Mouse (Mus musculus): ENCODE measurements around the gene Tpt1. TPM values are rescaled to one million over a fixed set of nuclear protein-coding genes. Genes with fewer than 3 reads are reported as not detected.
"Not testable (repeated sequence)": the region's sequence is repeated elsewhere in the genome, so short reads cannot be mapped to it uniquely, and the experiment has no call there.

Gene Tpt1
- 1,000 to 10,000 TPM; 3,882 to 3,909 TPM for total RNA-seq (2021)
- long read RNA-seq, experiment 1, transcript Tpt1-201 (6 exons, 1,169 nt), result major isoform, 333 of 349 reads
- long read RNA-seq, experiment 1, partial matches to known transcripts, result 5 of 349 reads
- long read RNA-seq, experiment 1, other reads (novel, unspliced or antisense), result 10 of 349 reads
- long read RNA-seq, experiment 2, transcript Tpt1-201 (6 exons, 1,169 nt), result major isoform, 387 of 416 reads
- long read RNA-seq, experiment 2, partial matches to known transcripts, result 9 of 416 reads
- long read RNA-seq, experiment 2, other reads (novel, unspliced or antisense), result 15 of 416 reads

DNA sequence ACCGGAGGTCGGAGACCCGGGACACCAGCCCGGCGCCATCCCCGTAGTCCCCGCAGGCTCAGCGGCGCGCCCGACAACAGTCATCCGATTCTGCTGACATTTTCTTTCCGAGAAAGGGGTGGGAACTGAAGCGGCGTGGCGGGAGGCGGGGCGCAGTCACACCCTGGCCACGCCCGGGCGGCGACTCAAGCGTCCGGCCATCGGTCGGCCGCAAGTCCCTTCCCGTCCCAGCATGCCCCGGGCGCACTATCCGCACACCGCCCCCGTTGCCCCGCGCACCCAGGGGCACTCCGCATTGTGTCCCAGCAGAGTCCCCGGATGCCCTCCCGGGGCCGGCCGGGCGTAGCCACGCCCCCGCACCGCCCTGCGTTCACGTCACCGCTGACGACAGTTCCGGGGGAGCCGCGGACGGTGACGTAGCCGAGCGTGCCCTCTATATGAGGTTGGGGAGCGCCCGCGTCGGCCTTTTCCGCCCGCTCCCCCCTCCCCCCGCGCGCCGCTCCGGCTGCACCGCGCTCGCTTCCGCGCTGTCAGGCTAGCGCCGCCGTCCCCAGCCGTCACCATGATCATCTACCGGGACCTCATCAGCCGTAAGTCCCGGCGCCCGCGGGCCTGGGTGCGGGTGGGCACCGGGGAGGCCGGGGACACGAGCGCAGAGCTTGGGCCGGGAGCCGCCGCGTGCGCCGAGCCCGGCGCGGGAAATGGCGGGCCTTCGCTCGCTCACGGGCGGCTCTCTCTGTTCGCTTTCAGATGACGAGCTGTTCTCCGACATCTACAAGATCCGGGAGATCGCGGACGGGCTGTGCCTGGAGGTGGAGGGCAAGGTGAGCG, at the start of gene Tpt1:
Gene Tpt1, plus strand, starts transcription at position 227 of the 831 bp plus-strand sequence.
- DNase-seq (ENCODE audit: low spot score in 2 of 2), result peak; percentile 98 to 99

DNA sequence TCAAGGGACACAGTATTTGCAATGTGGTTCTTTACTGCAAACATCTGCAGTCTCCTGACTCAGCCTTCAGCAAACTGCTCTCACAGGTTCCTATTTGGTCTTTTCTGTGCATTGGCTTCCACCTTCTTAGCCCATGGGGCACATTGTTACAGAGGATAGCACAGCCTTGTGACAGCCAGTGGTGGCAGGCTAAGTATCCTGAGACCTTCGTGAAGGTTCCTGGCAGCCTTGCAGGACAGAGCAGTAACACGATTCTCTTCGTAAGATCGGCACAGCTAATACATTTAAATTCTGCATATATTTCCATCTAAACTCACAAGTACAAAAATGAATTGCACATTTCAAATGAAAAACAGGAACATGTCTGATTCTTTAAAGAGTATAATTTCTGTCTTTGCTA, 49.0 kb upstream of the Tpt1 start:
- DNase-seq (ENCODE audit: low spot score in 2 of 2), result no peak

DNA sequence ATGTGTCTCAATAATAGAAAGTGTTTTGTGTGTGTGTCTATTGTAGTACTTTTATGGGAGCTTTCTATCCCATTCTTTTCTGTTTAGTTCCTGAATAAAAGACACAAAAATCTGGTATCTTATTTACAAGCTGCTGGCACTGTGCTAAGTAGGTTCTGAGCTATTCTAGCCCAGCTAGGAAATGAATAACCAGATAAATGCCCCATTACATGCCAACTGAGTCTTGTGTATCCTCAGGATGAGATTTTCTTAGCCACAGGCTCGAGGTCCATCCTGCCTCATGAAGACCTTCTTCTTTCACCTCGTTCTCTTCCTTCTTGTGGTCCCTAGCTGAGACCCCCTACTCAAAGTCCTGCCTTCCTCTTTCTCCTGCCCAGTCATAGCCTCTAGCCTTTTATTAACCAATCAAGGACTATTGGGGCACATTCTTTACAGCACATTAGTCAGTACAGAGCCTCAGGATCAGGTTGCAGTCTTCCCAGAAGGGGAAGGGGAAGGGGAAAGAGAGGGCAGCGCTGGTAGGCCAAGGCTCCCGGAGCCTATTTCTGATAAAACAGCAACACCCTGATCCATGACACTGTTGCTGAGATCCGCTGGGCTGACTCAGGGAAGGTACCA, 47.0 kb upstream of the Tpt1 start:
- DNase-seq (ENCODE audit: low spot score in 2 of 2), result no peak

DNA sequence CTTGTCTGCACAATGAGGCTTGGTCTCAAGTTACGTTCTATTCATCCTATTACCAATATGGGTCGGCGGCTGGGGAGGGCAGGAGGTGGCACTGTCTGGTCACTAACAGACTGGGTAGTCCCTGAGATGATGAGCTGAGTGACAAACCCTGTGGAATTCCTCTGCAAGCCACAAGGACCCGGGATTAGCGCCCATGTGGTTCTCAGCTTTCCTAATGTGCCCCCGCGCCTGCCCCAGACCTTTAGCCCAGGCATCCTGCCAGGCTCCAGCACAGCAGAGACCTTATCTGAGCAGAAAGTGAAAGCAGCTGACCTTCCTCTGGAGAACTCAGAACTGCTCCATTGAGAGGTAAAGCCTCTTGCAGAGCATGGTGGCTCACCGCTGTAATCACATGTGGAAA, 37.1 kb upstream of the Tpt1 start:
- DNase-seq (ENCODE audit: low spot score in 2 of 2), result peak in 1 of 2 experiments; percentile 43

- no peak for DNase-seq (ENCODE audit: low spot score in 2 of 2)
These were observed 35.0 kb upstream of the Tpt1 start for GRCm38 (mm10) chr14:75809931-75810330.

DNA sequence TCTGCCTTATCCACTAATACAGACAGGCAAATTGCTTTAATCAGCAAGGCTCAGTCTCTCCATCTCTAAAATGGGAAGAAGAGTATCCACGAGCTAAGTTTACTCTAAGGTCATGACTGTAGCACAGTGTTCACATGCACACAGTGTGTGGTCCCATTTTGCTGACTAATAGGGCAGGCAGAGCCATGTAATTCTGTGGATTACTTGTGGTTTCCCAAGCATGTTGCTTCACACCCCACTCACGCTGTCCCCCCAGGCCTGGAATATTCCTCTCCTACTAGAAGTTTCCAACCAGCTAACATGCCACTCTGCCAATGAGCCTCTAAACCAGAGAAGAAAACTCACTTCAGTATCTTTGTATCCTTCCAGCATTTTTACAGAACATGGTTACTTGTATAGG, 26.4 kb upstream of the Tpt1 start:
- DNase-seq (ENCODE audit: low spot score in 2 of 2), result no peak

DNA sequence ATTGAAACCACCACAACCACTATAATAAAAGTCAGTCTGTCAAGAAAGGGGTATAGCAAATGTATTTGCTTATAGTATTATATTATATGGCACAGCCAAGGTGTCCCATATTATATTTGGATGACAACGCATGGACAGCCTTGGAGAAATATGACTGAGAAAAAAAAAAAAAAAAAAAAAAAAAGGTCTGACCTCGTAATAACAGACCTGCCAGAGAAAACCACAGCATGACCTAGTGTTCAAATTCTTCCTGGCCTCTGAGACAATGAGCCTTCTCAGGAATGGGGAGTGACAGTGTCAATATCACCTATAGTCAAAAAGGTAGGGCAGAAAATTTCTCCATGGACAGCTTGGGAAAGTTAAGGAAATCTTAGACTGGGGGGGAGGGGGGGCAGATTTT, 25.6 kb upstream of the Tpt1 start:
- DNase-seq (ENCODE audit: low spot score in 2 of 2), result no peak

DNA sequence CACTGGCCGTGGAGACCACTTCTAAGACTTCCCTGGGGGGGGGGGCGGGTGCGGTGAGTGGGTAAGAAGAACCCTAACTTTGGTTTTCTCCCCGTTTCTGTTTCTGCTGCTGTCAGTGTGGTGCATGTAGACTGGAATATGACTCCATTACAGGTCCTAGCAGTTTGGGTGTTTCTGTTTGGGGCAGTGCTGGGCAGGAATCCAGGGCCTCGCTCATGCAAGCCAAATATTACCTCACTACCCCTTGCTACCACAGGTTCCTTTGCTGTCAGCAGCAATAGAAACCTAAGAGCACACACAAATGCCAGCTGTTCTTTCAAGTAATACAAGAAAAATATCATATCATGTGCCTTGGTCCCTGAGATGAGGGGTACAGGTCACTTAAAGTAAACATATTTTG, 24.9 kb upstream of the Tpt1 start:
- DNase-seq (ENCODE audit: low spot score in 2 of 2), result no peak

DNA sequence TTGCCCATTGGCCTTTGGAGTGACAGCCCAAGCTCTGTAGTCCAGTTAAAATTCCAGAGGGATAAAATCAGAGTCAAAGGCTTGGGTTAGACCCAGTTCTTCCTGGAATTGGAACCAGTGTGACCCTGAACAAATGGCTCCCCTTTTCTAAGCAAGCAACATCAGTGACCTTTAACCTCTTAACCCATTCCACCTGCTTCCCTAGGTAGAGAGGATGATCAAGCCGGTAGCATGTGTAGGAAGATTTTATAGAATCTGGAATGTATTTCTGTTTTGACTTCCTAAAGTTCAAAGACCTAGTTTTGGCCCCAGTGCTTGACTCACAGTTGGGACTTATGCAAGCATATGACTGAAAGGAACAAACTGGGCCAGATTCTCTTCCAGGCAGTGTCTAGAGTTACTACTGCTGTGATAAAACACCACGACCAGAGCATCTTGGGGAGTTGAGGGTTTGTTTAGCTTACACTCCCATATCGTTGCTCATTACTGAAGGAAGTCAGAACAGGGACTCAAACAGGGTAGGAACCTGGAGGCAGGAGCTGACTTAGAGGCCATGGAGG, 18.0 kb upstream of the Tpt1 start:
- no peak for DNase-seq (ENCODE audit: low spot score in 2 of 2)

DNA sequence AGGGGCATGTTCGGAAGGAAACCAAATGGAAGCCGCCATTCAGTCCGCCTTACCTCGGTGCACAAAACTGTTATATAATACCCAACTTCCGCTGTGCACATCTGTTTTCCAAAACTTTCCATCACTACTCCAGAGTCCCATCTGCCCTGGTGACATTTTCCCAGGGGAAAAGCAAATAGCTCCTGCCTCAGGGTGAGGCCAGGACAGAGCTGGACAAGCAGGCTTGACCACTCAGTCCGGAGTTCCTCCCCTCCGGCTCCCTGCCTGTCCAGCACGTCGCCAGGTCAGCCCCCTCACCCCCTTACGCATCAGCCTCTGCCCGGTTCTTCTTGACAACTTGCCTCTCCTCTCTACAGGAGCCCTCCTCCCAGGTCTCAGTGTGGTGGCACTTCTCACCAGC, 16.7 kb upstream of the Tpt1 start:
- DNase-seq (ENCODE audit: low spot score in 2 of 2), result no peak

DNA sequence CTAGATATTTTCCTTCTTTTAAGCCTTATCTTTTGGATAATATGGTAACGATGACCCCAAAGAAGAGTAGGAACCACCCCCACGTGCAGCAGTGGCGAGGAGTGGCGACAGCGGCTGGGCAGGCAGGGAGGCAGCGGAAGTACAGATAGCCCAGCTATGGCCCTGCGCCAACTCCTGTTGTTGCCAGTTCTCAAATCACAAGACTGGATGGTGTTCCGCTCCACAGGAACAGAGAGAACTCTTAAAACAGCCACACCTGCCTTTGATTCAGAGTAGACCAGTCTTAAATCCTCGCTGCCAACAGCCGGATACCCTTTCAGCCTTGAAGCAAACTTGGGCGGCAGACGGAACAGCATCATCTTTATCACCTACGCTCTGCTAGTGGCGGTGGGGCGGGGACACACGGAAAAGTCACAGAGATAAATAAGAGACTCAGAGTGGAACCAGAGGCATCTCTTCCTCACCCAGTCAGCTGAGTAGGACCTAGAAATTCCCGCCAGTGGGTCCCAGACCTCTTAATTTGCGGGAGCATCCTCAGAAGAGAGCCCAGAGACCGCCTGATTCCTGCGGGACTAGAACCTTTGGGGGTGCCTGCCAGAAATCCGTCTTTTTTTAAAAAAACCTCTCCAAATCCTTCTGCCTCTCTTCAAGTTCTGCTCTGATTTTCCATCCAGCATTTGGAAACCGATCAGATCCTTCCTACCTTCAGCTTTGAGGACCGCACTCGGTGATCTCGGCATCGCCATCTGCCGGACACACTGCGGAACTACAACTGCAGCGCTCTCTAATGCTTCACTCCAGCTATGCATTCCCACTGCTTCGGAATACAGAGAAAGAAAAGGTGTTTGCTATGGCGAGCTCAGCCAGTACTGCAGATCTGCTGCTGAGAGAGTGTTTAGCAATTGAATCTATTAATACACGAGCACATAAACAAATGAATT, 15.8 kb upstream of the Tpt1 start:
- DNase-seq (ENCODE audit: low spot score in 2 of 2), result peak; percentile 77 to 83

DNA sequence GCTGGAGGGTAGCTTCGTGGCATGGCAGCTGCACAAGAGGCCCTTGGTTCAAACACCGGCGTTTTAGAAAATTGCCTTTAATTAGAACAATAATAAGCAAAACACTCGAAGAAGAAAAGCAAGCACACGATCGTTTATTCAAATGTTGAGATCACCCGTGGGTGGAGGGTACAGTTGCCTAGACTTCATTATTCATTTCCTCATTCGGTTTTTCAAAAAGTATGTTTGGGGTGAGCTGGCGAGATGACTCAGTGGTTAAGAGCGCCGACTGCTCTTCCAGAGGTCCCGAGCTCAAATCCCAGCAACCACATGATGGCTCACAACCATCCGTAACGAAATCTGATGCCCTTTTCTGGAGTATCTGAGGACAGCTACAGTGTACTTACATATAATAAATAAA, 15.1 kb upstream of the Tpt1 start:
- DNase-seq (ENCODE audit: low spot score in 2 of 2), result not testable (repeated sequence)

DNA sequence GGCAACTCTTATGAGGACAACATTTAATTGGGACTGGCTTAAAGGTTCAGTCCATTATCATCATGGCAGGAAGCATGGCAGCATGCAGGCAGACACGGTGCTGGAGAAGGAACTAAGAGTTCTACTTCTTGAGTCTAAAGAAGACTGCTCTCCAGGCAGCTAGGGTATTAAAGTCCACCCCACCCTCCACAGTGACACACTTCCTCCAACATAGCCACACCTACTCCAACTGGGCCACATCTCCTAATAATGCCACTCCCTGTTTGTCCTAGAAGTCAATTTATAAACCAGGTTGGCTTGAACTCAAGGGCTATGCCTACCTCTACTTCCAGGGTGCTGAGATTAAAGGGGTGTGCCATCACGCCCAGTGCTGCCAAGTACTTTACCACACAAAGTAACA, 12.9 kb upstream of the Tpt1 start:
- DNase-seq (ENCODE audit: low spot score in 2 of 2), result no peak

GRCm38 (mm10) chr14:75832982-75833381, 11.9 kb upstream of the Tpt1 start:
- DNase-seq (ENCODE audit: low spot score in 2 of 2), result no peak

- DNase-seq (ENCODE audit: low spot score in 2 of 2), result peak in 1 of 2 experiments; percentile 23
These were observed 11.2 kb upstream of the Tpt1 start for GRCm38 (mm10) chr14:75833546-75834250.

DNA sequence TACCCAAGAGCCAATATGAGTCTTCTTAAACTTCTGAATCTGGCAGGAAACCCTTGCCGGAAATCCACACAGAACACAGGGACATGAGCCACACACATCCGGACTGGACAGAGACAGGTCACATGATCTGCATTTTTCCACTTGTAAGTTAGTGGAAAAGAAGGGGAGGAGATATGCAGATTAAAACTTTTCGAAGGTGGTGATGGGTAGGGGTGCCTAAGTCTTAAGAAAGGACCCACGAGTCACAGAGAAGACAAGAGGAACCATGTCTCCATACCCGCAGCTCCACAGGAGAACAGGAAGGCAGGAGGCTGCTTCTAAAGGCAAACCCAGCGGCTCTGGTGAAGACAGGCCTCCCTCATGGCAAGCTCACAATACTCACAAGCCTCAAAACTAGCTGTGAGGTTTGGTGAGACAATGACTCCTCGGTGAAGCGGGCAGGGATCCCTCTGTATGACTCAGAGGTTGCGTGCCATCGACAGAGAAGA, 10.6 kb upstream of the Tpt1 start:
- peak in 1 of 2 experiments; percentile 58 for DNase-seq (ENCODE audit: low spot score in 2 of 2)

- DNase-seq (ENCODE audit: low spot score in 2 of 2), result peak in 1 of 2 experiments; percentile 75
These were observed 10.0 kb upstream of the Tpt1 start for GRCm38 (mm10) chr14:75834739-75835381.

DNA sequence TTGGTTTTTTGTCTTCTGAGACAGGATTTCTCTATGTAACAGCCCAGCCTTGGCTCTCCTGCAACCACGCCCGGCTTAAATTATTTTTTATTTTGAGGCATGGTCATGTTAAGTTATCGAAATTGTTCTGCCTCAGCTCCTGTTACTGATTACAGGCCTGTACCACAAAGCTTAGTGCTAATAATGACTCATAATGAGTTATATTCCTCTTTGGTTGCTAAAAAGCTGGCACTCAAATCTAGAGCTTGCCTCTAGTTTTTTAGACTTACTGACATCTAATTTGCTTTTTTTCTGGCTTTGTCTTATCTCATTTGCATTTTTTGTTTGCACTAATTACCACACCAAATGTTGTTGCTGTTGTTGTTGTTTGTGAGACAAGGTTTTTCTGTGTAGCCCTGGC, 8.3 kb upstream of the Tpt1 start:
- no peak for DNase-seq (ENCODE audit: low spot score in 2 of 2)
